ENCODE assay signal across 7 mouse cellular contexts in the genomic region with DNA sequence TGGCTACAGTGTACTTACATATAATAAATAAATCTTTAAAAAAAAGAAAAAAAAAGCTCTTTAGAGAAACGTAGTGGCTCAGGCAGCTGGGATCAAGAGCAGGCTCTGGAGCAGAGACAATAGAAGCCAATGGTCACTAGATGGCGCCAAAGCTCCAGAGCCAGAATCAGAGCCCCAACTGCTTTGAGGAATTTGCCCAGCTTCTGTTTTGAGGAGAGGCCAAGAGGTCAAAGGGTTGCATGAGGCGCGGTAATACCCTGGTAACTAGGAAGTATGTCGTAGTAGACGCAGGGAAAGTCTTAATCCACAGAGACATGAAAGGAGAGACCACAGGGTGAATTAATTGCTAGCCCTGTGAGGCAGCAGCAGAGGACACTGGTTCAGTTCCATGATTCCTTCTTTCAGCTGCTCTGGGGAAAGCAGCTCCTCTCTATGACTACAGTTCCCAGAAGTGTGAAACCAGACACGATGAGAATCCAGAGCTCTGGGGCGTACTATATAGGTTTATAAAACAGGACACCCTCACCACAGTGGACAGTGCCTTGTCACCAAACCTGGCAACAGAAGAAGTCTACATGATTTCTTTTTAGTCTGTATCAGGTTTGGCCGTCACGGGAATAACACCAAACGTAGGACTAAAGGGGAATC. TPM values are rescaled to one million over a fixed set of nuclear protein-coding genes. Genes with fewer than 3 reads are reported as not detected.
DNase-seq lines count a peak whose midpoint lies in the region; ATAC-seq lines count a peak whose summit lies in the region.

No protein-coding gene starts in this region.

- peak; percentile 68 for ATAC-seq in midbrain, embryonic 11.5 days (ENCODE audit: low FRiP score)

- H3K4me2 ChIP-seq in midbrain, embryonic 11.5 days: no peak overlapping the region

- H3K9ac ChIP-seq in midbrain, embryonic 11.5 days (ENCODE audit: low read length): no peak overlapping the region

- DNase-seq in adipocyte (ENCODE audit: low spot score): peak; percentile 94
- peak; percentile 57 for DNase-seq in cerebellum, adult 9-11 months
- DNase-seq in frontal cortex, postnatal 14 days (ENCODE audit: low spot score in 2 of 2): peak; percentile 39 to 65
- DNase-seq in induced T-regulatory cell, adult 2 months (ENCODE audit: low read depth): peak; percentile 76
- peak; percentile 26 to 45 for DNase-seq in left cerebral cortex, adult 8-10 months (ENCODE audit: low spot score in 2 of 2)
- peak; percentile 98 for DNase-seq in midbrain, embryonic 11.5 days (ENCODE audit: low spot score, missing footprints)
- DNase-seq in skeletal muscle tissue, adult 2 months (ENCODE audit: low read depth, low spot score): peak; percentile 70

- H3K4me3 ChIP-seq in midbrain, embryonic 11.5 days (ENCODE audit: low read depth, low read length): no peak overlapping the region

- 18% methylated on average over 11 of the region's 11 CpGs for WGBS in midbrain, embryonic 11.5 days

- H3K4me1 ChIP-seq in midbrain, embryonic 11.5 days (ENCODE audit: control insufficient read depth, insufficient read depth, low read length): peaks cover 10% of the 10 kb centered on the region

- H3K9me3 ChIP-seq in midbrain, embryonic 11.5 days (ENCODE audit: control insufficient read depth, low read length): no peaks in the 10 kb centered on the region

- H3K36me3 ChIP-seq in midbrain, embryonic 11.5 days (ENCODE audit: control insufficient read depth, insufficient read depth, low read length): no peaks in the 10 kb centered on the region

- no peaks in the 10 kb centered on the region; the same call in none of the 2 replicates for H3K27me3 ChIP-seq in midbrain, embryonic 11.5 days (ENCODE audit: control insufficient read depth, insufficient read depth, low read length)

- no peak overlapping the region for H3K27ac ChIP-seq in midbrain, embryonic 11.5 days (ENCODE audit: low read depth, low read length)

RNA-seq across cellular contexts. Expression of gene Tbata, which starts 27.9 kb away (rescaled TPM):
- 1 to 10 TPM in 1 of 4 experiments, under 1 TPM in 3; 0.26 to 1.2 (median 0.72) TPM for total RNA-seq in left cerebral cortex, adult 8-10 months (2022)
- not detected in 2 replicates for polyA plus RNA-seq in midbrain, embryonic 11.5 days (2014; fragmentation: Nextera tagmentation; extraction: Ambion mirVana)

RNA-seq across cellular contexts. Expression of gene Sgpl1, which starts 52.2 kb away (rescaled TPM):
- 10 to 100 TPM; 23.4 to 33.9 (median 28.5) TPM for total RNA-seq in left cerebral cortex, adult 8-10 months (2022)
- 78.0 and 80.7 TPM in 2 replicates for polyA plus RNA-seq in midbrain, embryonic 11.5 days (2014; fragmentation: Nextera tagmentation; extraction: Ambion mirVana)

Comparison
In these comparisons a context has a peak if more than half of its experiments do, and no peak if none do; other contexts are left out.
1. DNase-seq: peak in every context shown above with its lines; median percentile 98 in midbrain, embryonic 11.5 days; 94 in adipocyte; 76 in induced T-regulatory cell, adult 2 months; 70 in skeletal muscle tissue, adult 2 months; 57 in cerebellum, adult 9-11 months; 52 in frontal cortex, postnatal 14 days; 36 in left cerebral cortex, adult 8-10 months.